Mouse (Mus musculus): ENCODE measurements around the gene Fam219b. TPM values are rescaled to one million over a fixed set of nuclear protein-coding genes. Genes with fewer than 3 reads are reported as not detected.

The Fam219b gene
- total RNA-seq, 2 experiments from 2014 or later: 25.2 to 26.0 TPM

GRCm38 (mm10) chr9:57524439-57524838, 12.9 kb upstream of the Fam219b start:
- intact Hi-C loops (cut with DNase I): no loop called here
- DNase-seq: no peak

- intact Hi-C loops (cut with DNase I): no loop called here
- DNase-seq: no peak
Measured at GRCm38 (mm10) chr9:57525516-57525915, 11.8 kb upstream of the Fam219b start.

GRCm38 (mm10) chr9:57526435-57526834, 10.9 kb upstream of the Fam219b start:
- intact Hi-C loops (cut with DNase I): no loop called here

GRCm38 (mm10) chr9:57531946-57532345, 5.4 kb upstream of the Fam219b start:
- DNase-seq: no peak
- intact Hi-C loops (cut with DNase I): loop anchor here (10.0 kb wide), 1 partner anchor 213 kb away; no protein-coding TSS in a partner anchor

More at GRCm38 (mm10) chr9:57526435-57526834, 10.9 kb upstream of the Fam219b start:
- DNase-seq: no peak

- intact Hi-C loops (cut with DNase I): loop anchor here (10.0 kb wide), 1 partner anchor 208 kb away; no protein-coding TSS in a partner anchor
- no peak for DNase-seq
Measured at GRCm38 (mm10) chr9:57536362-57536761, 966 bp upstream of the Fam219b start.

- intact Hi-C loops (cut with DNase I): loop anchor here (10.0 kb wide), 1 partner anchor 207 kb away; no protein-coding TSS in a partner anchor
- no peak for DNase-seq
Measured at GRCm38 (mm10) chr9:57537728-57538181, 427 bp downstream of the Fam219b start.

- intact Hi-C loops (cut with DNase I): loop anchor here (10.0 kb wide), 1 partner anchor 205 kb away; no protein-coding TSS in a partner anchor
- no peak for DNase-seq
Measured at GRCm38 (mm10) chr9:57539550-57539949, 2.2 kb downstream of the Fam219b start.

- DNase-seq: peak; percentile 43
Measured at GRCm38 (mm10) chr9:57541312-57541711, 4.0 kb downstream of the Fam219b start.

GRCm38 (mm10) chr9:57543951-57544350, 6.6 kb downstream of the Fam219b start:
- intact Hi-C loops (cut with DNase I): loop anchor here (5.0 kb wide), 1 partner anchor 113 kb away; no protein-coding TSS in a partner anchor
- no peak for DNase-seq

More at GRCm38 (mm10) chr9:57541312-57541711, 4.0 kb downstream of the Fam219b start:
- intact Hi-C loops (cut with DNase I): loop anchor here (5.0 kb wide), 1 partner anchor 116 kb away; no protein-coding TSS in a partner anchor

GRCm38 (mm10) chr9:57547287-57547686, 10.0 kb downstream of the Fam219b start:
- intact Hi-C loops (cut with DNase I): no loop called here
- no peak for DNase-seq

GRCm38 (mm10) chr9:57547869-57548268, 10.5 kb downstream of the Fam219b start:
- DNase-seq: no peak
- intact Hi-C loops (cut with DNase I): no loop called here

- intact Hi-C loops (cut with DNase I): no loop called here
- DNase-seq: peak; percentile 86
Measured at GRCm38 (mm10) chr9:57549186-57549585, 11.9 kb downstream of the Fam219b start.

- intact Hi-C loops (cut with DNase I): no loop called here
- no peak for DNase-seq
Measured at GRCm38 (mm10) chr9:57550126-57550862, 13.0 kb downstream of the Fam219b start.

GRCm38 (mm10) chr9:57552139-57552887, 15.0 kb downstream of the Fam219b start, which contains the start of gene Mpi:
Mpi (minus strand) TSS chr9:57552763.
- intact Hi-C loops (cut with DNase I): no loop called here
- DNase-seq: peak; percentile 70

- no peak for DNase-seq
- intact Hi-C loops (cut with DNase I): no loop called here
Measured at GRCm38 (mm10) chr9:57553119-57553518, 15.8 kb downstream of the Fam219b start.

GRCm38 (mm10) chr9:57554753-57555152, 17.4 kb downstream of the Fam219b start:
- intact Hi-C loops (cut with DNase I): no loop called here
- no peak for DNase-seq

GRCm38 (mm10) chr9:57557215-57557614, 19.9 kb downstream of the Fam219b start:
- DNase-seq: no peak
- intact Hi-C loops (cut with DNase I): no loop called here

GRCm38 (mm10) chr9:57558625-57559024, 21.3 kb downstream of the Fam219b start:
- intact Hi-C loops (cut with DNase I): no loop called here
- no peak for DNase-seq

GRCm38 (mm10) chr9:57559568-57559967, 22.2 kb downstream of the Fam219b start:
- no peak for DNase-seq
- intact Hi-C loops (cut with DNase I): no loop called here

GRCm38 (mm10) chr9:57560263-57560662, 22.9 kb downstream of the Fam219b start:
- intact Hi-C loops (cut with DNase I): no loop called here

More at GRCm38 (mm10) chr9:57560263-57560662, 22.9 kb downstream of the Fam219b start:
- DNase-seq: no peak

Data from left cerebral cortex, postnatal 4 days (tissue).